Mouse (Mus musculus) brain, embryonic 18.5 days (tissue): Measurements from ENCODE around the gene Rhox13.

Experiments
- DNase-seq: peaks from one replicate; pipeline ENCODE4 v3.0.0-alpha.2; 2012; ENCODE audit warnings: low read depth, low spot score

Rhox13 gene

DNA sequence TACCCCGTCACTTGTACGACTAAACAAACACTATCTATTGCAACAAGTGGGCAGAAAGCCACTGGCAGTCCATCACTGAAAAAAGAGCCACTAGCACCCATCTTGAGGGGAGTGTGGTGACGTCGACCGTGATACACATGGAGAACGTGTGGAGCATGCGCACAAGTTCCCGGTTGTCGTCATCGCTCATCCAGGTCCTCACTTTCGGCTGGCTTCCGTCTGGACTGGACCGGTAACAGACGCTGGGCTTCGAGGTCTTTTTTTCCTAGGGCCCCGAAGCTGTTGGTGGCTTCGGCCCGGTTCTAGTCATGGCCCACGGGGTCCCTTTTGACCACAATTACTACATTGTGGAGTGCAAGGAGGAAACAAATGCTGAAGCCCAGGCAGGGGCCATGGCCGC, at the start of gene Rhox13:
Gene Rhox13, plus strand, starts transcription at position 238 of the 400 bp plus-strand sequence.
- no peak for DNase-seq

DNA sequence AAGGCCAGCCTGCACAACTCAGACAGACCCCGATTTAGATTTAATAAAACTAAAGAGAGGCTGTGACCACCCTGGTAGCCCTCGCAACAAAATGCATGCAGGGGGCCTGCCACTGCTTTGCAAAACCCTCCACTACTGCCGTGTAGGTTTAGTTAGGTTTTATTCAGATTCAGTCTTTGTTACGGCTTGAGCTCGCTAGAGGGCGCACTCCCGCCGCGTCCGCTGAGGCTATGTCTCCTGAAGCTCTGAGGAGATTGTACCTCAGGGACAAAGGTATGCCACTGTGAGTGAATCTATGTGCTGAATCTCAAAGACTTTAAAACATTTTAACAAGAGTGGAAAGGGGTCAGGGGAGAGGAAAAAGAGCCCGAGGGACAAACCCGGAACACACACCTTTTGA, 36.8 kb upstream of the Rhox13 start:
- DNase-seq: no peak

DNA sequence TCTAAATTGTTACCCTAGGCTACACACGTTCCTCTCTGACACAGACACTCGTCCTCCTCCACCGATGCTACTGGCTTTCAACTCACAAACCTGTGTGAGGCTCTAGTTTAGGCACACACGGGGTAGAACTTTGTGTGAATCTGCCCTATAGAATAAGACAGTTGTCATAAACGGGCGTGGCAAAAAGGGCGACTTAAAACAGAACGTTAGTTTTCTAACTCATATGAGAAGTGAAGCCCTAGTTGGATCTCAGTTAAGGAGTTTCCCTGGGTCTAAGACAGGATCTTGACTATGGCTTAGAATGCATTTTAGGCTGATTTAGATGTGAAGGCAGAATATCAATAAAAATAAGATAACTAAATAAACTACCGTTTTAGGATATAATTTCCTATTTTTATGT, 36.0 kb upstream of the Rhox13 start, which contains the start of gene Rhox11:
Gene Rhox11, minus strand, starts transcription at position 101 of the 400 bp plus-strand sequence.
- DNase-seq: no peak

DNA sequence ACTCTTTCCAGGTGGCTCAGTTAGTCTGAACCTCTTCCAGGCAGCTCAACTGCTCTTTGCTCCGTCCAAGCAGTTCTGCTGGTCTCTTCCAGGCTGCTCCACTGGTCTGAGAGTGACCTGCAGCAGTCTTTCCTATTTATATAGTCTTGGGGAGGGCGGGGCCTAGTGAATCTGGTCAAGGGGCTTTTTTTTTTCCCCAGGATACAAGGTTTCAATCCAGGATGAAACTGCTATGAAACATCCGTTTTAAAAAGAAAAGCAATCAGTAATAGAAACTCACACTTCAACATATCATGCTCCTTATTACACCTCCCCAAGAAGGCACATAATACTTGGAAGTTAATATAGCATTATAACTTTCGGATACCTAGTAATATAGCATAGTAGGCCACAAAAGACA, 10.2 kb upstream of the Rhox13 start, which contains the start of gene Rhox12:
Gene Rhox12, minus strand, starts transcription at position 101 of the 400 bp plus-strand sequence.
- DNase-seq: no peak

DNA sequence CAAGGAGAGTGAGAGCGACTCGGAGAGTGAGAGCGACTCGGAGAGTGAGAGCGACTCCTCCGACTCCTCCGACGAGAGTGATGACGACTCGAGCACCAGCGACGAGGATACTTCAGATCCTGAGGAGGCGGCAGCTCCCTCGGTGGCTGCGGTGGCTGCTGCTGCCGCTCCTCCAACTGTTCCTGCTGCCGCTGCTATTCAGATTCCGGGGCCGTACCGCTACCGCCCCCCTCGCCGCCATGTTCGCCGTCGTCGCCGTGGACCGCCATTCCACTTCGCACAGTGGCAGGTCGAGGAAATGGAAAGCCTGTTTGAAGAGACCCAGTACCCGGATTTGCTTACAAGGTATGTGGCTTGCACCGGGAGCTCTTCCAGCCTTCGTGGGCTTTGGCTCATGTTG, 459 bp downstream of the Rhox13 start:
- DNase-seq: no peak

DNA sequence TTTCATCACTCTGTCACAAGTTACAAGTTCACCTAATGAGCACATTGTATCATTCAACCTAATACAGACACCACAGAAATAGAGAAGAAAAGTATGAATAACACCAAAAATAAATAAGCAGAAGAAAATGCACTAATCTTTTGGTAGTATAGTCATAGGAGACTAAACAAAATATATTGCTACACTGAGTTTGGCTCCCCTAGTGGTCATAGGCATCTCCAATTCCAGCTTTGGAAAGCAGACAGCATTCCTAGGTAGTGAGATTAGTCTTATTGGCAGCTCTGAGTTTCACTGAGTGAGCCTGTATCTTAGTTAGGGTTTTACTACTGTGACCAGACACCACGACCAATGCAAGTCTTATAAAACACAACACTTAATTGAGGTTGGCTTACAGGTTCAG, 38.1 kb downstream of the Rhox13 start:
- DNase-seq: no peak

DNA sequence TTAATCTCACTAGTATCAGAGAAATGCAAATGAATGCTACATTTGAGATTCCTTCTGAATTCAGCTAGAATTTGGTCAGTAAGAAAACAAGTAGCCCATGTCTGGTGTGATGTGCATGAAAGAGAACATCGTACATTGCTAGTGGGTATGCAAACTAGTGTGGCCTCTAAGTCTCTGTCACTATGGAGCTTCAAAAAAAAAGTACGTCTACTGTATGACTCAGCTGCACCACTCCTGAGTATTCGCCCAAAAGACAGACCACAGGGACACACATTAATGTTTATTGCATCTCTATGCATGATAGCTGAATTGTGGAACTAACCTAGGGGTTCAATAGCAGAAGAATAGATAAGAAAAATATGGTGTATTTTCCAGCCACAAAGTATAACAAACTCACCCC, 44.3 kb downstream of the Rhox13 start:
- no peak for DNase-seq

DNA sequence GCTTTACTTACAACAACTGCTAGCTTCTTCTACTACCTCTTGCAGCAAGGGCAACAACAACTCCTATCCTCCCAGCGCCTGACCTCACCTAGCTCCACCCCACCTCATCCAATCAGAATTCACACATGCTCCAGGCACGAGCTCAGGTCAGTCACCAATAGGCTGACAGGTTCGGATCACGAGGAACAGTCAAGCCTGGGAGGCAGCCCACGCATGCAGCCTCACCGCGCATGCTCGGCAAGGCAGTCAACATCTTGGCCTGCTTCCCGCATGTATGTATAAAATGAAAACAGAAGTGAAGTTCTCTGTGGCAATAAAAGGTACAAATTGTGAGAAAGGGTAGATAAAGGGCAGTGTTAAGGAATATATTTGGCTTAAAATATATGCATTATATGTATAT, 45.0 kb downstream of the Rhox13 start:
- DNase-seq: no peak

DNA sequence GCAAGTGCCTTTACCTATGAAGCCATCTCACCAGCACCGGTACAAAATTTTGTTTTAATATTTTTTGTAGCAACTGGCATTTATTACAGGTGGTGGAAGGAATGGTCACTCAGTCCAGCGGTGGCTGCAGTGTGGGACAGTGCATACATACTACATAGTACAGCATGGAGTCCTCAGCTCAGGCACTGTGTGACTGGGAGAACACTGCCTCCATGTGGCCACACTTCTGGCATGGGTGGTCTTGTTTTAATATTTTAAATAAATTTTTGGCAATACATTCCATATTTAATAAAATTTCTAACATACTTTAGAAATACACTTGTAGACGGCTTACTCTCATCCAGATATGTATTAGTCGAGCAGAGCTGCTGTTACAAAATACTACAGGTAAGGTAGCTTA, 45.6 kb downstream of the Rhox13 start:
- DNase-seq: no peak
